Mouse (Mus musculus) midbrain, embryonic 11.5 days (tissue): ENCODE measurements around the gene L2hgdh. TPM values are rescaled to one million over a fixed set of nuclear protein-coding genes. Genes with fewer than 3 reads are reported as not detected.

Source experiments
- ATAC-seq: fragments of 200-750 bp; cut with Nextera tagmentation; 2 replicates; pipeline ENCODE4 v1.8.0; 2017; ENCODE audit warnings: moderate TSS enrichment, moderate library complexity; ENCODE audit not compliant: low FRiP score
- DNase-seq: peaks from one replicate; pipeline ENCODE4 v3.0.0; 2015; ENCODE audit warnings: low spot score; ENCODE audit errors: missing footprints
- H3K27ac ChIP-seq: fragments of 300-500 bp; sonication (generic); 2 replicates; pipeline ENCODE4 v1.5.1; 2014; ENCODE audit warnings: low read depth, low read length
- H3K27me3 ChIP-seq: fragments of 300-500 bp; sonication (generic); 2 replicates; pipeline ENCODE4 v1.6.1; 2014; ENCODE audit warnings: mild to moderate bottlenecking, low read length, moderate library complexity, mixed read lengths; ENCODE audit not compliant: control insufficient read depth, insufficient read depth
- H3K36me3 ChIP-seq: fragments of 300-500 bp; sonication (generic); 2 replicates; pipeline ENCODE4 v1.6.1; 2014; ENCODE audit warnings: mild to moderate bottlenecking, low read length, moderate library complexity, mixed read lengths; ENCODE audit not compliant: control insufficient read depth, insufficient read depth
- H3K4me1 ChIP-seq: fragments of 300-500 bp; sonication (generic); 2 replicates; pipeline ENCODE4 v1.6.1; 2014; ENCODE audit warnings: low read length; ENCODE audit not compliant: control insufficient read depth, insufficient read depth
- H3K4me2 ChIP-seq: fragments of 300-500 bp; sonication (generic); 2 replicates; pipeline ENCODE4 v1.6.1; 2014; ENCODE audit warnings: mild to moderate bottlenecking, moderate library complexity
- H3K4me3 ChIP-seq: fragments of 300-500 bp; sonication (generic); 2 replicates; pipeline ENCODE4 v1.5.1; 2014; ENCODE audit warnings: low read depth, low read length
- H3K9ac ChIP-seq: fragments of 300-500 bp; sonication (generic); 2 replicates; pipeline ENCODE4 v1.6.1; 2014; ENCODE audit warnings: low read length
- H3K9me3 ChIP-seq: fragments of 300-500 bp; sonication (generic); 2 replicates; pipeline ENCODE4 v1.6.1; 2016; ENCODE audit warnings: low read length; ENCODE audit not compliant: control insufficient read depth
- WGBS: fragments of 180-500 bp; shearing (Covaris S2); extraction: QIAGEN DNeasy Blood & Tissue Kit; methylation state at CpG from one replicate; pipeline ENCODE4 v1.1.7; 2014; 5-methylcytosine and 5-hydroxymethylcytosine counted together
- polyA plus RNA-seq: library from polyadenylated mRNA; unstranded; fragments of >200 nt; fragmentation: Nextera tagmentation; extraction: Ambion mirVana; gene quantifications from 2 replicates; pipeline ENCODE4 v1.2.1, GENCODE M21; 2014

Gene L2hgdh
- polyA plus RNA-seq, 1 experiment from 2014 or later = 9.7 TPM

DNA sequence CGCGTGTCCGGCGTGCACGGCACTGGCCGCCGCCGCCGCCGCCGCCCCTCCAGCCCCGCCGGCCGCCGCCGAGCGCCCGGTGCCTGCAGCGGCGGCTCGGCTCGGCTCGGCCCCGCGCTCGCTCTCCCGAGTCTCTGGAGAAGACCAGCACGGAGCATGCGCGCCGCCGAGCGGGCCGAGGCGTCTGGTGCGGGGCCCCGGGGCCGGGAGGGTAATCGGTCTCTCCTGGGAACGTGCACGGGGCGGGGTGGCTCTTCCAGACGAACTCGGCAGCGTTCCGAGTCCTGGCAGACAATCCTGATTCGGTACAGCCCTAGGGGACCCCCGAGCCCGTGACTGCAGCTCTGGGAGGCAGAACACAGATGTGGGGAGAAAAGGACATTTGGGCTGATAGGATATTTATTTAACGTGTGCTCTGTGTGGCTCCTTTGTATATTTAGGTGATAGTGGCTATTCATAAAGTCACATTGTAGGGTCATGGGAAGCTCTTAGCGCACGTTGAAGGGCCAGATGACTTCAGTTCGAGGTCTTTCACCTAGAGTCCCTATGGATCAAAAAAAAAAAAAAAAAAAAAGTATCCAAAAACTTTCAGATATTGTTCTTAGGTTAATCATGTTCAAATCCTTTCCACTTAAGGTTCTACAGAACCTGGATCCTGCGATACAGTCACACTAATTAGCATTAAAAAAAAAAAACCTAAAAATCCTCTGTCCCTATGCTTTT, 42.4 kb downstream of the L2hgdh start:
- ATAC-seq (peak; percentile 93), DNase-seq (peak; percentile 98)
- Histone ChIP-seq H3K4me1 (peaks cover 14% of the 10 kb centered on the region), H3K9me3 (no peaks in the 10 kb centered on the region), H3K9ac (peak overlapping the region; percentile 91), H3K4me2 (peak overlapping the region; percentile 60), H3K27me3 (no peaks in the 10 kb centered on the region; the same call in 1 of the 2 replicates), H3K4me3 (peak overlapping the region; percentile 76), H3K36me3 (no peaks in the 10 kb centered on the region), H3K27ac (peak overlapping the region; percentile 92)
- under 1% methylated on average over 44 of the region's 54 CpGs for WGBS

DNA sequence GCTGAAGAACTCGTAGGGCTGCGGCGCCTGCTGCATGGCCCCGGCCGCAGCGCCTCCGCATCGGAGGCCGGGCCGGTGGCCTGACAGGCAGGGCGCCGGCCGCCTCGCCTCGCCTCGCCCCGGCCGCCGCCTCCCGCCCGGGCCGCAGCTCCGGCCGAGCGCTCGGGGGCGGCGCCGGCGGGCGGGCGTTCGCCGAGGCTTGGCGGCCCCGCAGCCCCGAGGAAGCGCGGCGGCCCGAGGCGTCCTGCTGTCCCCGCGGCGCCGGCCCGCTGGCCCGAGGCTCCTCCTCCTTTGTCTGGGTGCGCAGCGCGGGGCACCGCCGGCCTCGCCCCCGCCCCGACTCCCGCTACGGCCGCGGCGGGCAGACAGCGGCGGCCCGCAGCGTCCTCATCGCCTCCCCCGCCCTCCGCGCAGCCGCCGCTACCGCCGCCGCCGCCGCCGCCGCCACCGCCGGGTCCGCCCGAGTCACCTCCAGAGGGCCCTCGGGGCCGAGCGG, 43.1 kb downstream of the L2hgdh start, which contains the start of gene Sos2:
Gene Sos2 (minus strand): TSS at position 287 of the 496 bp plus-strand sequence.
- Histone ChIP-seq H3K36me3 (no peaks in the 10 kb centered on the region), H3K4me2 (peak within 1 kb of the TSS; percentile 60), H3K27ac (peak within 1 kb of the TSS; percentile 92), H3K4me1 (peaks cover 14% of the 10 kb centered on the region), H3K27me3 (no peaks in the 10 kb centered on the region; the same call in 1 of the 2 replicates), H3K9me3 (no peaks in the 10 kb centered on the region), H3K9ac (peak within 1 kb of the TSS; percentile 91), H3K4me3 (peak within 1 kb of the TSS; percentile 76)
- WGBS = 1% methylated on average over 47 of the region's 85 CpGs
- ATAC-seq (peak; percentile 89), DNase-seq (peak; percentile 92)

DNA sequence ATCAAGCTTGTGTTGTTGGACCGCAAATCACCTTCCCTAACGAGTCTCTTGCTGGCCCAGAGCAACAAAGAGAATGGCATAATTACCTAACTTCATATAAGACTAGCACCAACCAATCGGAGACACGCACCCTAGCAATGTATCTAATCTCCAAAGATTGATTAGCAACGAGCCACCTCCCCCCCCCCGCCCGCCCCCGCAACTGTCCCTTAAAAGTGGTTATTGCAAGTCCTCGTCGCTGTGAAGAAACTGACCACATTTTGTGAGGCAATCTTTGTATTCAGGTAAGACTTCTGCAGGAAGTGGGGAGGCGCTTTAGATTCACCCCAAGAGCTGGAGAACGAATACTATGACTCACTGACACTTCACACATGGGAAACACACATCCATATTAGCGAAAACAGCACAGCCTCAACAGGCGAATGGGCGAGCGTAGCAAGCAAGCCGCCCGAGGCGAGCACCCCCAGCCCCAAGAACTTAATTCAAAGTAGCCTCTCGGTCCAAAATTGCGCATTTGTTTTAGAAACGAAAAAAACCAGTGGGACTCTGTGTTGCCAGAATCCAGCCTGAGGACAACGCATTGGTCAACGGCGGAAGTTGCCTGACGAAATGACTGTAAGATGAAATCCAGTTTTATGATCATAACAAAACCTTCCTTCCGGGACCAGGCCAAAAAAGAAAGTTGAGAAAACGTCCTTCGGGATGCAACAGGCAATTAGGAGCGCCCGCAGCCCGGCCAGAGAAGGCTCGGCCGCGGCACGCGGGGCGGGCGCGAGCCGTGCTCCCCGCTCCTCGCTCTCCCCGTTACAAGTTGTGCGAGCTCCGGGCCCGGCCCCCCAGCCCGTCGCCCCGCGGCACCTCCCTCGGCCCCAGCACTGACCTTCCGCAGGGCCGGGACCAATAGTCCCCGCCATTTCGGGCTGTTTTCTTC, 43.8 kb downstream of the L2hgdh start:
- H3K4me2 ChIP-seq = peak overlapping the region; percentile 60

DNA sequence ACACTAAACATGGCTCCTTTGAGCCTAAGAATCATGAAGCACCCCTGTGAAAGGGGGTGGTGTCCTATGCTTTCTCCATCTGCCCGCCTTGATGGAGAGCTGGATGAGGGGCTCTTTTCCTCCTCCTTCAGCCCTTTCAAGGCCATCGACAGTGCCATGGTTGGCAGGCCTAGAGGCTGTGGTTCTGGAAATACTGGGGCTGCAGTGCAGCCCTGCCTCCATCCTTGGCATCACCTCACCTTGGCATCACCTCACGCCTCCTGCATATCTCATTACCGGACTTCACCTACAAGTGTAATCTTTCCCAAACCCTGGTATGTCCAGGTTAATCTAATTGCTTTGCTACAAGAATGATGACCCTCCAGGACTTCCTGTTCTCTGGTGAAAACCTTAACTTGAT, 48.5 kb downstream of the L2hgdh start:
- no peaks in the 10 kb centered on the region for H3K27me3 ChIP-seq
- H3K27ac ChIP-seq = no peak overlapping the region
- 94% methylated on average over 4 of the region's 4 CpGs for WGBS
- H3K36me3 ChIP-seq = no peaks in the 10 kb centered on the region
- H3K4me3 ChIP-seq = no peak overlapping the region
- ATAC-seq (no peak), DNase-seq (no peak)
- no peak overlapping the region for H3K4me2 ChIP-seq
- H3K9ac ChIP-seq = no peak overlapping the region
- no peaks in the 10 kb centered on the region for H3K9me3 ChIP-seq
- H3K4me1 ChIP-seq = peaks cover 10% of the 10 kb centered on the region

More for the DNA sequence above, 43.8 kb downstream of the L2hgdh start:
- Histone ChIP-seq H3K4me3 (peak overlapping the region; percentile 76), H3K9ac (peak overlapping the region; percentile 91), H3K4me1 (peaks cover 14% of the 10 kb centered on the region), H3K36me3 (no peaks in the 10 kb centered on the region), H3K9me3 (no peaks in the 10 kb centered on the region), H3K27ac (peak overlapping the region; percentile 92), H3K27me3 (no peaks in the 10 kb centered on the region; the same call in 1 of the 2 replicates)
- DNase-seq (peak; percentile 96), ATAC-seq (peak; percentile 62)
- WGBS = under 1% methylated on average over 54 of the region's 56 CpGs

DNA sequence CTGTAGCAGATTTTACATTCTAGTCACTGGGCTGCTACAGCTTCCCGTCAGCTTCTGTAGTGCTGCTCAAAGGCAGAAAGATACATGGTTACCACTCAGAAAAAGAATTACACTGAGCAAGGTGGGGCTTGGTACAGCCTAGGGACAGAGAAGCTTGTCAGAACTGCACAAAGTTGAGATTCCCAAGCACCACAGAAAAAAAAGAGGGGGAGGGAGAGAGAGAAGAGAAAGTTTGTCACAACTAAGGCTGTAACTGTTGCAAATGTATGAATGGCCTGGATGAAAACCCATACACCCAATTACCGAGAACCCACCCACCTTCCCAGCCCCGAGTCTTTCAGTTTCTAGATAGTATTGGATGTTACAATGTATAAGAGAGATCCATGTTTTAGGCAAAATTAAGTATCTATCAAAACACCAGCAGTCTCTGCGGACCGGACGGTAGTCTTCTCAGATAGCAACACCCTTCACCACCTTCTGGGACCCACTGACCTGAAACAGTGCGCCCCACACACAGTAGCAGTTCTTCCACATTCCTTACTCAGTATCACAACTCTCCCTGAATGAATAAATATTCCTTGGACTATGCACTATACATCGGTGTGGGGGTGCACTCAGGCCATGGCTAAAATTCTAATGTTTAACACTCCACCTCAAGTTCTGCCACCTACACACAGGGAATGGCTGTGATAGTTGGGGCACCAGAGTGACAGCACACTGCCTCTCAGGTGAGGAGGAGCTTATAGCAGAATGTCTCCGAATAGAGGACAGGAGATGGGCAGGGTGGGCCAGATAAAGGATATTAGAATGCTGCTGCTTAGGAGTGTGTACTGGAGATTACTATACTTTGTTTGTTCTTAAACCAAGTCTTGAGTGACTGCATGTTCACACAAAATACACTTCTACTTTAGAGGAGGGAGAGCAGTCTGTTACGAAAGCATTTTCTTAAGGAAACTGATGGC, 49.8 kb downstream of the L2hgdh start:
- no peaks in the 10 kb centered on the region; the same call in 1 of the 2 replicates for H3K4me1 ChIP-seq
- H3K4me3 ChIP-seq = no peak overlapping the region
- no peak for ATAC-seq

DNA sequence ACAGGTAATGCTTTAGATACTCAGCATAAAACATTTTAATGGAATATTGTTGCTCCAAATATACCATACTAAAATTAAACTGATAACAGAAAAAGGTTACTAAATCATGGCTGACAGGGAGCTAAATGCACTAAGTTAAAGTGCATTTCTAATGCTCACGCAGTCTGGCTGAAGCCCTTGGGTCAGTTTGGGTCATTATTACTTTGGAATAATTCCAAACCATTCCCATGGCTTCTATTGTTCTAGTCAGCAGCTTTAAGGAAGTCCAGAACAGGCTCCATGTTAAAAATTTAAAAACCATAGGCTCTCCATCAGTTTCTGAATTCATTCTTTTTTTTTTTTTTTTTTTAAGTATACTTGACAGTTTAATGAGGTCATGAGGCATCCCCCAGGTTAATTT, 50.5 kb downstream of the L2hgdh start:
- H3K4me2 ChIP-seq = no peak overlapping the region
- no peaks in the 10 kb centered on the region for H3K27me3 ChIP-seq
- no peaks in the 10 kb centered on the region for H3K36me3 ChIP-seq
- H3K9me3 ChIP-seq = no peaks in the 10 kb centered on the region
- peak; percentile 44 for DNase-seq
- no peak overlapping the region for H3K9ac ChIP-seq
- H3K27ac ChIP-seq = no peak overlapping the region
- ATAC-seq = no peak
- no peak overlapping the region for H3K4me3 ChIP-seq
- no peaks in the 10 kb centered on the region for H3K4me1 ChIP-seq
- WGBS = 80% methylated on average over 1 of the region's 1 CpGs

More for the DNA sequence above, 49.8 kb downstream of the L2hgdh start:
- H3K9ac ChIP-seq = no peak overlapping the region
- no peak overlapping the region for H3K4me2 ChIP-seq
- H3K27ac ChIP-seq = no peak overlapping the region
- no peaks in the 10 kb centered on the region for H3K36me3 ChIP-seq
- H3K27me3 ChIP-seq = no peaks in the 10 kb centered on the region
- DNase-seq = peak; percentile 51
- WGBS = 92% methylated on average over 10 of the region's 10 CpGs
- H3K9me3 ChIP-seq = no peaks in the 10 kb centered on the region

DNA sequence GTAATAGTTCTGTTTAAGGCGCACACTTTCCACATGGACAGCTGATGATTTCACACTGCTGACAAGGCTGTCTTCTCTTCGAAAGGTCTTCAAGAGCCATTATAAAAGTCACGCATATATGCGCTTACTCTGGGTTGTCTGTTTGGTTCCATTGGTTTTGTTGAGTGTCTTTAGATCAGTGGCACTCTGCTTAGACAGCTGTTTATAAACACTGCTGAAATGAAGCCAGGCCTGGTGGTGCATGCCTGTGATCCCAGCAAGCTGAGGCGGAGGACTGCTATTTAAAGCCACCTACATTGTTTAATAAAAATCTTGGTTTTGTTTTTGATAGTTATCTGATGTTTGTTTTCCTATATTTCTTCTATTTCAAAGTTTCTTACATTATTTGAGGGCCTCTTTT, 58.0 kb downstream of the L2hgdh start:
- H3K27ac ChIP-seq = no peak overlapping the region
- WGBS = 98% methylated on average over 5 of the region's 5 CpGs

DNA sequence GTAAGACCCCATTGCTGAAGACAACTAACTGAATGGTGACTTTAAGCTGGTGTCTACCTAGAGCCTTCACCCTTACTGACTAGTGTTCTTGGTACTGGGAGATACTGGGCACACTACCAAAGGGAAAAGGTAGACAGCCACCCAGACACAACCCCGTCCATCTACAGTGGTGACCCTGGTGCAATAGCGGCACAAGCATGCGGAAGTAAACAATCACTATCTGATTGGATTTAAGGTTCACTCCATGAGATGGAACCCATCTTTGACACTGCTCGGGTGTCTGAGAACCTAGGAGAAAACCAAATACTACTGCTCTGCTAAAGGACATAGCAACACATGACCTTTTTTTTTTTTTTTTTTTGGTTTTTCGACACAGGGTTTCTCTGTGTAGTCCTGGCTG, 63.0 kb downstream of the L2hgdh start:
- WGBS = 99% methylated on average over 5 of the region's 5 CpGs
- DNase-seq = peak; percentile 49
- Histone ChIP-seq H3K27me3 (no peaks in the 10 kb centered on the region), H3K4me3 (no peak overlapping the region), H3K9me3 (no peaks in the 10 kb centered on the region; the same call in 1 of the 2 replicates), H3K27ac (no peak overlapping the region), H3K4me1 (no peaks in the 10 kb centered on the region), H3K9ac (no peak overlapping the region), H3K36me3 (no peaks in the 10 kb centered on the region), H3K4me2 (no peak overlapping the region)
- ATAC-seq = no peak

More for the DNA sequence above, 58.0 kb downstream of the L2hgdh start:
- no peaks in the 10 kb centered on the region for H3K36me3 ChIP-seq
- no peaks in the 10 kb centered on the region for H3K4me1 ChIP-seq
- DNase-seq (peak; percentile 49), ATAC-seq (no peak)
- H3K27me3 ChIP-seq = no peaks in the 10 kb centered on the region
- no peak overlapping the region for H3K4me3 ChIP-seq
- no peak overlapping the region for H3K4me2 ChIP-seq
- no peaks in the 10 kb centered on the region for H3K9me3 ChIP-seq
- H3K9ac ChIP-seq = no peak overlapping the region
